Mouse (Mus musculus): ENCODE measurements around the gene Olfr267. TPM values are rescaled to one million over a fixed set of nuclear protein-coding genes. Genes with fewer than 3 reads are reported as not detected.

The Olfr267 gene
- polyA plus RNA-seq, 1 experiment from 2014 or later = not detected

Other genes with a start within 250 kb of the Olfr267 start
- 45.2 and 50.7 TPM in 2 replicates for gene Lpar1, start 233.8 kb downstream of the Olfr267 start, polyA plus RNA-seq (2014; fragmentation: Nextera tagmentation; extraction: Ambion mirVana)
- 38.7 and 42.3 TPM in 2 replicates for gene Ecpas, start 125.0 kb upstream of the Olfr267 start, polyA plus RNA-seq (2014; fragmentation: Nextera tagmentation; extraction: Ambion mirVana)
- gene Zkscan16, start 155.9 kb upstream of the Olfr267 start, polyA plus RNA-seq (2014; fragmentation: Nextera tagmentation; extraction: Ambion mirVana) = 0.95 and 1.0 TPM in 2 replicates
- gene Ptgr1, start 199.4 kb upstream of the Olfr267 start, polyA plus RNA-seq (2014; fragmentation: Nextera tagmentation; extraction: Ambion mirVana) = 16.2 and 17.6 TPM in 2 replicates
- 5.3 and 5.5 TPM in 2 replicates for gene Dnajc25, start 207.3 kb upstream of the Olfr267 start, polyA plus RNA-seq (2014; fragmentation: Nextera tagmentation; extraction: Ambion mirVana)
- 5.4 and 7.8 TPM in 2 replicates for gene Gm20503, start 215.5 kb upstream of the Olfr267 start, polyA plus RNA-seq (2014; fragmentation: Nextera tagmentation; extraction: Ambion mirVana)
- 89.7 and 95.8 TPM in 2 replicates for gene Gng10, start 247.4 kb upstream of the Olfr267 start, polyA plus RNA-seq (2014; fragmentation: Nextera tagmentation; extraction: Ambion mirVana)